Mouse (Mus musculus) forebrain, embryonic 11.5 days (tissue): ENCODE data around the gene Bora. TPM values are rescaled to one million over a fixed set of nuclear protein-coding genes. Genes with fewer than 3 reads are reported as not detected.
"Not testable (repeated sequence)": the region's sequence is repeated elsewhere in the genome, so short reads cannot be mapped to it uniquely, and the experiment has no call there.

Experiments used
- ATAC-seq: fragments of 200-750 bp; cut with Nextera tagmentation; replicated peaks from 2 replicates; pipeline ENCODE4 v1.8.0; 2017; ENCODE audit warnings: moderate TSS enrichment; ENCODE audit not compliant: low FRiP score
- DNase-seq: peaks from one replicate; pipeline ENCODE4 v3.0.0-alpha.2; 2017; ENCODE audit warnings: low spot score
- H3K27ac ChIP-seq: fragments of 300-500 bp; sonication (generic); 2 replicates; pipeline ENCODE4 v1.5.1; 2014; ENCODE audit warnings: low read depth, low read length
- H3K27me3 ChIP-seq: fragments of 300-500 bp; sonication (generic); 2 replicates; pipeline ENCODE4 v1.6.1; 2014; ENCODE audit warnings: mild to moderate bottlenecking, low read length, mixed read lengths; ENCODE audit not compliant: control insufficient read depth, insufficient read depth
- H3K36me3 ChIP-seq: fragments of 300-500 bp; sonication (generic); 2 replicates; pipeline ENCODE4 v1.6.1; 2014; ENCODE audit warnings: mild to moderate bottlenecking, low read length, moderate library complexity, mixed read lengths; ENCODE audit not compliant: control insufficient read depth, insufficient read depth
- H3K4me1 ChIP-seq: fragments of 300-500 bp; sonication (generic); replicated peaks from 2 replicates; pipeline ENCODE4 v1.6.1; 2014; ENCODE audit warnings: low read length, mixed read lengths; ENCODE audit not compliant: control insufficient read depth, insufficient read depth
- H3K4me2 ChIP-seq: fragments of 300-500 bp; sonication (generic); 2 replicates; pipeline ENCODE4 v1.6.1; 2014; ENCODE audit warnings: low read depth, mild to moderate bottlenecking, low read length, moderate library complexity, mixed read lengths; ENCODE audit not compliant: severe bottlenecking
- H3K4me3 ChIP-seq: fragments of 300-500 bp; sonication (generic); 2 replicates; pipeline ENCODE4 v1.5.1; 2014; ENCODE audit warnings: low read depth, low read length
- H3K9ac ChIP-seq: fragments of 300-500 bp; sonication (generic); 2 replicates; pipeline ENCODE4 v1.6.1; 2014; ENCODE audit warnings: low read length
- H3K9me3 ChIP-seq: fragments of 300-500 bp; sonication (generic); 2 replicates; pipeline ENCODE4 v1.6.1; 2016; ENCODE audit warnings: low read length, mixed read lengths; ENCODE audit not compliant: control insufficient read depth
- WGBS: fragments of 180-500 bp; shearing (Covaris S2); extraction: QIAGEN DNeasy Blood & Tissue Kit; methylation state at CpG from one replicate; pipeline ENCODE4 v1.1.7; 2014; 5-methylcytosine and 5-hydroxymethylcytosine counted together
- polyA plus RNA-seq: library from polyadenylated mRNA; unstranded; fragments of >200 nt; fragmentation: Nextera tagmentation; extraction: Ambion mirVana; gene quantifications from 2 replicates; pipeline ENCODE4 v1.2.1, GENCODE M21; 2014

Gene Bora
- polyA plus RNA-seq, 1 experiment from 2014 or later, result 87.8 TPM

DNA sequence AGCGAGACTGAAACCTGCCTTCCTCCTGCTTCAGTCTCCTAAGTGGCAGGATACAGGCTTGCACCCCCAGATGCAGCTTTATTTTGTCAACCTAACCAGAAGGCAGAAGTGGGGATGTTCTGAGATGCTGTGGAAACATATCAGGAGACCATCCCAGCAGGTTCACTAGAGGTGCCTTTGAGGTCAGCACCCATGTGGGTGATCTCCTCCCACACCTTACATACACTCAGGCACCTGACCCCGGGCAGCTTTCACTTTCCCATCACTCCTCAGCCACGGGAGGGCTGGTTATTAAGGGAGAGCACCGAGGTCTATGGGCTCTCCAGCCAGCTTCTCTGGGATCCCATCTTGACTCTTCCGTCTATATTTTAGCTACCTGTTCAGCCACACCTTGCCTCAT, 13.4 kb upstream of the Bora start:
- no peaks in the 10 kb centered on the region for H3K9me3 ChIP-seq
- ATAC-seq (no peak), DNase-seq (no peak)
- no peak overlapping the region for H3K9ac ChIP-seq
- H3K36me3 ChIP-seq, result no peaks in the 10 kb centered on the region; the same call in 1 of the 2 replicates
- 83% methylated on average over 5 of the region's 5 CpGs for WGBS
- no peaks in the 10 kb centered on the region for H3K27me3 ChIP-seq
- H3K4me1 ChIP-seq, result no peaks in the 10 kb centered on the region
- H3K27ac ChIP-seq, result no peak overlapping the region
- H3K4me2 ChIP-seq, result no peak overlapping the region
- no peak overlapping the region for H3K4me3 ChIP-seq

GRCm38 (mm10) chr14:99034851-99035250, 11.2 kb upstream of the Bora start:
- H3K36me3 ChIP-seq, result not testable (repeated sequence)

DNA sequence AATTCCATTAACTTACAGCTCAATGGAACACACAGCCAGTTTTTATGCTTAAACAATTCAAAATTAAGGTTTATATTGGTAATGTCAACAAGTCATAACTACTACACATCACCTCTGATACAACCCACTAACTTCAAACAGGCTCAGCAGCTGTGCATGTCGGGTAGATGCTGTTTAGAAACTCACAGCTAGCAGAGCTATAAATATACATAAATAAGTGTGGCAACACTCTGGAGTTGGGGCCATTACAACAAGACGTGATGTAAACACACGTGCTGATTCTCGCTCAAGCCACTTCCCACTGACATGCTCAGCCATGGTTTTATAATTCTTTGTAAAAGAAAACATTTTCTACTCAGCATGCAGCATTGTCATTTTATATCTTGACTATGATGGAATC, 10.0 kb upstream of the Bora start:
- H3K4me3 ChIP-seq, result no peak overlapping the region
- no peak overlapping the region for H3K4me2 ChIP-seq
- H3K4me1 ChIP-seq, result no peaks in the 10 kb centered on the region
- 93% methylated on average over 4 of the region's 4 CpGs for WGBS
- H3K36me3 ChIP-seq, result no peaks in the 10 kb centered on the region; the same call in 1 of the 2 replicates
- ATAC-seq (no peak), DNase-seq (no peak)
- no peak overlapping the region for H3K27ac ChIP-seq
- no peak overlapping the region for H3K9ac ChIP-seq
- H3K27me3 ChIP-seq, result no peaks in the 10 kb centered on the region
- no peaks in the 10 kb centered on the region for H3K9me3 ChIP-seq

More at GRCm38 (mm10) chr14:99034851-99035250, 11.2 kb upstream of the Bora start:
- not testable (repeated sequence) for DNase-seq, H3K4me2 ChIP-seq, H3K4me3 ChIP-seq, H3K4me1 ChIP-seq, H3K27me3 ChIP-seq, H3K9ac ChIP-seq, ATAC-seq, H3K9me3 ChIP-seq, H3K27ac ChIP-seq
- WGBS, result 97% methylated on average over 8 of the region's 8 CpGs

GRCm38 (mm10) chr14:99037703-99038102, 8.3 kb upstream of the Bora start:
- no peak overlapping the region for H3K4me3 ChIP-seq
- no peak overlapping the region for H3K9ac ChIP-seq
- no peaks in the 10 kb centered on the region for H3K9me3 ChIP-seq
- no peaks in the 10 kb centered on the region for H3K27me3 ChIP-seq
- ATAC-seq, result no peak
- H3K36me3 ChIP-seq, result no peaks in the 10 kb centered on the region; the same call in 1 of the 2 replicates
- no peak for DNase-seq
- H3K27ac ChIP-seq, result no peak overlapping the region
- WGBS, result 89% methylated on average over 2 of the region's 2 CpGs
- no peak overlapping the region for H3K4me2 ChIP-seq
- H3K4me1 ChIP-seq, result no peaks in the 10 kb centered on the region

DNA sequence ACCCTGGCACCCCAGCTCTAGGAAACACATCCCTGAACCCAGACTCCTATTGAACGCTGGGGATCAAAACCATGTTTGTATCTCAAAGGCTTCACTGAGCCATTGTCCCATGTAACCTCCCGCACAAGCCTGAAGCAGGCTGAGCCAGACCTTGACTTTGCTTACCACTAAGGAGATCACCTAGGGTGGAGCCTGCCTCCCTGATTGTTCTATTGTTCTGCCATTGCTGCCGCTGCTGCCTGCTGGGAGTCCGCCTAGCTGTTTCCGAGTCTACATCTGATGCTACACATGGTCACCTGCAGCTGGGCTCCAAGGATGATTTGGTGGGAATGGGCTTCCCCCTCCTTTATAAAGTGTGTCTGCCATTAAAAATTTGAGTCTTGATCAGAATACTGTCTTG, 6.7 kb upstream of the Bora start:
- not testable (repeated sequence) for H3K4me2 ChIP-seq, H3K36me3 ChIP-seq, ATAC-seq, H3K9me3 ChIP-seq, H3K27ac ChIP-seq, H3K4me3 ChIP-seq, H3K9ac ChIP-seq, DNase-seq, H3K27me3 ChIP-seq, H3K4me1 ChIP-seq
- 62% methylated on average over 5 of the region's 5 CpGs for WGBS

DNA sequence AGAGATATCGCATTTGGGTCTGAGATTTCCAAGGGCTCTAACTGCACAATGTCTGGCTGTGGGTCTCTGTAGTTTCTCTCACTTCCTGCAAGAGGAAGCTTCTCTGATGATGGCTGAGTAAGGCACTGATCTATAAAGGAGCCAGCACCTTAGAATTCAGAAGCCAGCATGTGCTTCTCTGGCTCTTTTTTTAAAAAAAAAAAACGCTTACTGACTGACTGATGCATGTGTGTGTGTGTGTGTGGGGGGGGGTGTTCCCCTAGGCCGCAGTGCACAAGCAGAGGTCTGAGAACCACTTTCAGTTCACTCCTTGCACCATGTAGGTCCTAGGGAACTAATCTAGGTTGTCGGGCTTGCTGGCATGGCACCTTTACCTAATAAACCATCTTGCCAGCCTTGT, 4.6 kb upstream of the Bora start:
- H3K4me2 ChIP-seq, result no peak overlapping the region
- no peaks in the 10 kb centered on the region for H3K36me3 ChIP-seq
- H3K9me3 ChIP-seq, result no peaks in the 10 kb centered on the region
- H3K27me3 ChIP-seq, result no peaks in the 10 kb centered on the region
- 74% methylated on average over 4 of the region's 4 CpGs for WGBS
- ATAC-seq, result no peak
- DNase-seq, result no peak
- no peak overlapping the region for H3K4me3 ChIP-seq
- H3K9ac ChIP-seq, result no peak overlapping the region
- no peak overlapping the region for H3K27ac ChIP-seq
- H3K4me1 ChIP-seq, result peaks cover 4% of the 10 kb centered on the region; the same call in 1 of the 2 replicates

- Histone ChIP-seq H3K4me1 (peaks cover 4% of the 10 kb centered on the region; the same call in 1 of the 2 replicates), H3K27me3 (no peaks in the 10 kb centered on the region), H3K36me3 (no peaks in the 10 kb centered on the region), H3K27ac (no peak overlapping the region), H3K4me2 (peak overlapping the region; percentile 70; the same call in 1 of the 2 replicates), H3K9ac (no peak overlapping the region; the same call in 1 of the 2 replicates), H3K4me3 (no peak overlapping the region), H3K9me3 (no peaks in the 10 kb centered on the region)
- 26% methylated on average over 1 of the region's 1 CpGs for WGBS
- ATAC-seq (no peak), DNase-seq (no peak)
Observed at GRCm38 (mm10) chr14:99043499-99043898, 2.5 kb upstream of the Bora start.

DNA sequence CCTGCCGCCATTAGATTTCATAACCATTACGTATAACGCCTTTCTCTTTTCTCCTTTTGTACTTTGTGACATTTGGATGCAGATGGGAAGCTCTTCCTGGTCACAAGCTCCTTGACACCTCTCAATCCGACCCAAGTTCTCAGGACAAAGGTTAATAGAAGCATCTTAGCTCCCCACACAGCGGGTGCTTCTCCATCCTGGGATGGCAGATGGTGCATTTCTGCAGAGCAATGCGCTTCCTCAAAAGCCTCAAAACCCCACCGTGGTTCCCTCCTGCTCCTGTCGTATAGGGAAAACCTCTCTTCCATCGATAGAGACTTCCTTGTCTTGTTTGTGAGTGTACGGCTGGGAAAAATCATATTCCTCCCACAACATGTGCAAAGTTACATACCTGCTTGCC, 1.9 kb upstream of the Bora start:
- Histone ChIP-seq H3K4me1 (peaks cover 4% of the 10 kb centered on the region; the same call in 1 of the 2 replicates), H3K9ac (peak overlapping the region; percentile 12; the same call in 1 of the 2 replicates), H3K9me3 (no peaks in the 10 kb centered on the region), H3K36me3 (no peaks in the 10 kb centered on the region), H3K4me2 (peak overlapping the region; percentile 70), H3K27ac (no peak overlapping the region), H3K4me3 (peak overlapping the region; percentile 89), H3K27me3 (no peaks in the 10 kb centered on the region)
- ATAC-seq (no peak), DNase-seq (no peak)
- WGBS, result 37% methylated on average over 10 of the region's 10 CpGs

GRCm38 (mm10) chr14:99044718-99045117, 1.3 kb upstream of the Bora start:
- 6% methylated on average over 5 of the region's 5 CpGs for WGBS
- Histone ChIP-seq H3K9ac (peak overlapping the region; percentile 95), H3K4me1 (peaks cover 4% of the 10 kb centered on the region; the same call in 1 of the 2 replicates), H3K4me3 (peak overlapping the region; percentile 89), H3K4me2 (peak overlapping the region; percentile 70), H3K36me3 (no peaks in the 10 kb centered on the region), H3K9me3 (no peaks in the 10 kb centered on the region), H3K27ac (no peak overlapping the region), H3K27me3 (no peaks in the 10 kb centered on the region)
- DNase-seq (no peak), ATAC-seq (no peak)
